Mouse (Mus musculus): ENCODE data around the gene Capn15. TPM values are rescaled to one million over a fixed set of nuclear protein-coding genes. Genes with fewer than 3 reads are reported as not detected.
A peak's percentile ranks its signal among the peaks of the same experiment; 100 is the strongest.

Gene Capn15
- total RNA-seq, 2 experiments from 2014 or later, result 4.4 to 6.5 TPM

- no peak for DNase-seq (ENCODE audit: low spot score)
Measured at GRCm38 (mm10) chr17:25956201-25956600, 29.4 kb downstream of the Capn15 start.

GRCm38 (mm10) chr17:25955736-25956135, 29.9 kb downstream of the Capn15 start:
- no peak for DNase-seq (ENCODE audit: low spot score)

- no peak for DNase-seq (ENCODE audit: low spot score)
Measured at GRCm38 (mm10) chr17:25954671-25955070, 30.9 kb downstream of the Capn15 start.

GRCm38 (mm10) chr17:25953161-25953560, 32.4 kb downstream of the Capn15 start:
- no peak for DNase-seq (ENCODE audit: low spot score)

- DNase-seq (ENCODE audit: low spot score), result no peak
Measured at GRCm38 (mm10) chr17:25951803-25952623, 33.6 kb downstream of the Capn15 start, which contains the start of gene A930017K11Rik. A930017K11Rik (minus strand) TSS chr17:25952565.

GRCm38 (mm10) chr17:25951225-25951802, 34.3 kb downstream of the Capn15 start:
- DNase-seq (ENCODE audit: low spot score), result no peak

- DNase-seq (ENCODE audit: low spot score), result no peak
Measured at GRCm38 (mm10) chr17:25950706-25951105, 34.9 kb downstream of the Capn15 start.

- DNase-seq (ENCODE audit: low spot score), result no peak
Measured at GRCm38 (mm10) chr17:25949981-25950380, 35.6 kb downstream of the Capn15 start.

GRCm38 (mm10) chr17:25948051-25948450, 37.5 kb downstream of the Capn15 start:
- DNase-seq (ENCODE audit: low spot score), result no peak

- no peak for DNase-seq (ENCODE audit: low spot score)
Measured at GRCm38 (mm10) chr17:25947576-25947975, 38.0 kb downstream of the Capn15 start.

GRCm38 (mm10) chr17:25946891-25947290, 38.7 kb downstream of the Capn15 start:
- DNase-seq (ENCODE audit: low spot score), result no peak

- DNase-seq (ENCODE audit: low spot score), result no peak
Measured at GRCm38 (mm10) chr17:25946349-25946748, 39.2 kb downstream of the Capn15 start.

GRCm38 (mm10) chr17:25945517-25946155, 40.0 kb downstream of the Capn15 start:
- no peak for DNase-seq (ENCODE audit: low spot score)

- no peak for DNase-seq (ENCODE audit: low spot score)
Measured at GRCm38 (mm10) chr17:25944366-25945163, 41.0 kb downstream of the Capn15 start, which contains the start of the genes Pigq and Nhlrc4. Pigq (minus strand) TSS chr17:25944936. Nhlrc4 (minus strand) TSS chr17:25944961.

GRCm38 (mm10) chr17:25943769-25944168, 41.8 kb downstream of the Capn15 start:
- DNase-seq (ENCODE audit: low spot score), result no peak

- DNase-seq (ENCODE audit: low spot score), result no peak
Measured at GRCm38 (mm10) chr17:25943221-25943620, 42.4 kb downstream of the Capn15 start.

GRCm38 (mm10) chr17:25942597-25943151, 42.9 kb downstream of the Capn15 start:
- DNase-seq (ENCODE audit: low spot score), result no peak

GRCm38 (mm10) chr17:25941511-25942241, 43.9 kb downstream of the Capn15 start:
- DNase-seq (ENCODE audit: low spot score), result peak; percentile 72

- no peak for DNase-seq (ENCODE audit: low spot score)
Measured at GRCm38 (mm10) chr17:25934526-25934925, 51.1 kb downstream of the Capn15 start.

- peak; percentile 84 for DNase-seq (ENCODE audit: low spot score)
Measured at GRCm38 (mm10) chr17:25925348-25925747, 60.2 kb downstream of the Capn15 start.
